Mouse (Mus musculus): ENCODE measurements at regions not wholly inside any gene's neighbourhood (a gene's known extent, or its start where the extent isn't known, plus 50 kb on each side); places are given as distances from the start of the nearest gene placed in this dataset.

DNA sequence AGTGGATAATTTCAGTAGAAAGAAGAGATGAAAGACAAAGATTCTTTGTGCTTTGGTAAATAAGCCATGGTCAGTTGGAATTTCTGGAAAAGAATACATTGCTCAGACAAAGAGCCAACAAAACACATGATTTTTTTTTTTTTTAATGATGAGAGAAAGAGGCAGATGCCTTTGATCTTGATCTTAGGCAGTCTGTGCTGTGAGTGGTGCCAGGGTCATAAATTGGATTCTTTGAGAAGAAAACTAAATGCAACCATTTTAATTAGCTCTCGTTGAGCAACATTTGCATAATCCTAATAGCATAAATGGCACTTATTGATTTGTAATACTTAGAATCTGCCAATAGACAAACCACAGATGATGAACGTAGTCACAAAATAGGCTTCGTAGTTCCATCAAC, 372.1 kb upstream of the Mon1b start:
- TF ChIP-seq POLR2A (IDR thresholded peaks at IDR 0.05; ENCODE audit: insufficient read length, low read depth) (no peak), TCF12 (IDR thresholded peaks at IDR 0.05; ENCODE audit: insufficient read depth, poor library complexity, severe bottlenecking) (no peak), MYOG (IDR thresholded peaks at IDR 0.05; ENCODE audit: control insufficient read depth in 1 of 3, insufficient read depth in 1 of 3, insufficient read length in 2 of 3, low read depth in 2 of 3) (no peak)

Measured in myocyte (in vitro differentiated cells).